Mouse (Mus musculus) inflammation-experienced regulatory T-cells, adult 16 weeks (primary cell): ENCODE results near the gene Gpr61. TPM values are rescaled to one million over a fixed set of nuclear protein-coding genes. Genes with fewer than 3 reads are reported as not detected.

Source experiments
- polyA plus RNA-seq: library from polyadenylated mRNA; unstranded; fragments of 100-300 nt; shearing (Covaris generic); gene quantifications from one replicate; pipeline ENCODE4 v1.2.1, GENCODE M21; 2017

Gene Gpr61
- polyA plus RNA-seq, result not detected

DNA sequence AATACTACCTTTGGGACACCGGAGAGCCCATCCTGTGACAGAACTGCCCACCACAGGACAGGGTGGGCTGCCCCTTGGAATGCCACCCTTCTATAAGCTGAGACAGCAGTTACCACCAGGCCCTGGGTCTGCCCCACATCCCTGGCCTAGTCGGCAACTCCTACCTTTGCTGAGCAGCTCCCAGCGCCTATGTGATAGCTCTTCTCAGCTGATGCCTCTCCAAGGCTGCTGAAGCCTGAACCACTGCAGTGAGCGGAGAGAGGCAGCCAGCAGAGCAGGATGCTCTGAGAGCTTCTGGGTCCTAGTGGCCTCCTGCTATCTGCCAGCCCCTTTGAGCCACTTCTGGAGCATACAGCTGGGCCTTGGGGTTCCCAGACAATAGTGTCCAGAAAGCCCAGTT is at the start of gene Gpr61:
TSS of gene Gpr61 (minus strand) at position 227 of the 400 bp plus-strand sequence.

DNA sequence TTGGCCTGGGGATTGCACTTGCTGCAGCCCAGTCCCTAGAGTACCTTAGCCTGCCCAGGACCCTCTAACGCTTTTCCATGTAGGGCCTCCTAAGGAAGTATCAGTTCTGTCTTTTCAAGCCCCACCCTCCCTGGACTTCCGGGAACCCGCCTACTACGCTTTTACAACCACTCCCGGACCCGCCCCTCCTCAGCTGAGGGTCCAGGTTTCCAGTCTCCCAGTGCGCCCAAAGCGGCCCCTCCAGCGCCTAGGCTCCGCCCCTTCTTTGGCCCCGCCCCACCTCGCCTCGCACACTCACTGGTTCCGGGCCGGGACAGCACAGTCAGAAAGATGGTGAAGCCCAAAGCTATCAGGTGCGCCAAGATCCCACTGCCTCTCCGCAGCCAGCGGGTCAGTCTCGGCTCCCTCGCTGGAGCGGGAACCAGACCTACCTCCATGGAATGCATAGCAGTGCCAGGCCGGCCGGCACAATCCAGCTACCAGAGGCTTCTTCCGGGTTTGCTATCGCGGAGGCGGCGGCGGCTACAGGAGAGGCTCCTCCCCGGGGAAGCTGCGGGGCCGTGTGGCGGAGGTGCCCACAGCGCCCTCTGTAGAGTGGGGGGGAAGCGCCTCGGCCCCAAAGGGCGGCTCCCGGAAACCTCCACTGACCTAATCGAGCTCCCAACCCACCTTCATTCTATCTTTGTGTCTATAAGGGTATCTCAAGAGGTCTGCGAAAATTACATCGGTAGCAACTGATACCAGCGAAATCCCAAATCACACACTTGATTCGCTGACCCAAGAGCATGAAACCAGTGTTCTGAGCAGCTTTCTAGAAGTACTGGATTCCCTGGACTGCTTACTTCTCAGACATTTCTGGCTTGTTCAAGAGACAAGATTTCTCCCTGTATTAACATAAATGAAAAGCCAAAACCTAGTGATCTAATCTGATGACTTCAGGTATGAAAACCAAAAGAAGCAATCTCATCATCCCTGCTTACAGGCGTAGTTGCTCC is 45.9 kb upstream of the Gpr61 start, which contains the start of gene Cyb561d1:
TSS of gene Cyb561d1 (minus strand) at position 884 of the 995 bp plus-strand sequence.

DNA sequence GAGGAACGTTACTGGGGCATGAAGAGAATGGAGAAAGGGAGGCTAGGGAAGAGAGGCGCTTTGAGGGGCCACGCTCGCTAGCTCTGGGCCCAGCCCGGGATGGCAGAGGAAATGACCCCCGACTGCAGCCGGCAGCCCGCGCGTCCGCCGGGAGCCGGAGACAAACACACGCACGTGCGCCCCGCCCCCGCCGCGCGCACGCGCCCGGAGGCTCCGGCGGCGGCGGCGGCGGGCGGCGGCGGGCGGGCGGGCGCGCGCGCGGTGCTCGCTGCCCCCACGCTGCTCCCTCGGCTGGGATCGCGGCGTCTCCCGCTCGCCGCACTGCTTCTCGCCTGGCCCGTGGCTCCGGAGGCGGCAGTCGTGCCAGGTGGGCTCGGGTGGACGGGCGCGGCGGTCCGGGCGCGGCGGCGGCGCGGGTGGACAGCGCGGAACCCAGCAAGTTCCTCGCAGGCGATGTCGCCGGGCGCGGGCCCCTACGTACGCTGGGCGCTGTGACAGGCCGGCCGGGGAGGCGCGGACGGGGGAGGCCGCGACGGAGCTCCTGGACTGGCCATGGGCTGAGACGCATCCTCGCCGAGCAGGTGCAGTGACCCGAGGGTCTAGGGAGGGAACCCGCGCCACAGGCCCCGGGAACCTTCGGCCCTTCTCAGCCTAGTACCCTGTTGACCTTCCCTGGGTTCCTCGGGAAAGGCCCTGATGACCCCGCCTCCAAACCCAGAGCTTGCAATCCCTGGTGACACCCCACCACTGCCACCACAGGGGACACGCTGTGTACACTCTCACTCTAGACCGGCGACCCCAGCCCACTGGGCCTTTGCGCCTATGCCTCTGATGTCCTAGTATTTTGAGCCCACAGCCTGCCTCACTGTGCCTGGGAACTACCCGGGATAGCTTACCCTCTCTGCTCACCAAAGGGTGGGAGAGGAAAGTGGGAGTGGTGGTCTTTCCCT is 31.7 kb upstream of the Gpr61 start, which contains the start of gene Amigo1:
TSS of gene Amigo1 (plus strand) at position 238 of the 950 bp plus-strand sequence.

DNA sequence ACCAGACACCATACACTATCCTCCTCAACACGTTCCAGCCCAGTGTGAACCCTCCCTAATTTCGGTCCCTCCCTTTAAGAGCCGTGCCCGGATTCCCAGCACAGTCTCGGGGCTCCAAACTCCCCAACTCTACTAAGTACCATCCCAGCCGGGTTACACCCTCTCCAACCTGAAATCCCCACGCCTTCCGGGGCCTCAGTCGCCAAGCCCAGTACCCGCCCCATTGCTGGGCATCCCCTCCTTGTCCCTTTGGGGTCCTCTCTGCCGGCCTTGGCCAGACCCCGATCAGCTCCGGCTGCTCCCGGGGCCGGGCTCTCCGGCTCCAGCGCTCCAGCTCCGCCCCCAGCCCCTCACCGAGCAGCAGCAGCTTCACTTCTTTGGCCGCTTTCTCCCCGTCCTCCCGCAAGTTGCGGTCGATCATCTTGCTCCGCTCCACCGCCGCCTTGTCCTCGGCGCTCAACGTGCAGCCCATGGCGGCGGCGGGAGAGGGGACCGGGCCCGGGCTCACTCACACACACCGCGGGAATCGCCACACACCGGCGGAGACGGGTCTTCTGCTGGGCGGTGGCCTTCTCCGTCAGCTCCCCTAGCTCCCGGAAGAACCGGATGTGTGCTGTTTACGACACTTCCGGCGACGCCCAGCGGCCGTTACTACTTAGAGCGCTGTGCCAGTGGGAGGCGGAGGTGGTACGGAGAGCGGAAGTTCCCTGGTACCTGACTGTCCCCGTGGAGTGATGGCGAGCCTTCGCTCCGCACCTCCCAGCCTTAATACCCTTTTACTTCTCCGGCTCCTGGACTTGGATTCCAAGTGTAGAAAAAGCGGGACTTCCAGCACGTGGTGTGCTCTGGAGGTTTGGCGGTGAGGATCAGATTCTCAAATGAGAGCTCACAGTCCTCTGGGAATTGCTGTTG is 8.9 kb downstream of the Gpr61 start, which contains the start of gene Gnai3:
TSS of gene Gnai3 (minus strand) at position 613 of the 912 bp plus-strand sequence.

Other genes with a start within 250 kb of the Gpr61 start
- gene Gstm7, start 223.1 kb downstream of the Gpr61 start, polyA plus RNA-seq, result 0.78 TPM
- not detected for gene Gstm6, start 211.1 kb downstream of the Gpr61 start, polyA plus RNA-seq
- not detected for gene Gstm3, start 185.6 kb downstream of the Gpr61 start, polyA plus RNA-seq
- not detected for gene Gstm2, start 168.4 kb downstream of the Gpr61 start, polyA plus RNA-seq
- 4.3 TPM for gene Gstm1, start 136.9 kb downstream of the Gpr61 start, polyA plus RNA-seq
- 10.0 TPM for gene Gstm4, start 110.0 kb downstream of the Gpr61 start, polyA plus RNA-seq
- 71.3 TPM for gene Ampd2, start 68.2 kb downstream of the Gpr61 start, polyA plus RNA-seq
- gene Gnat2, start 62.1 kb downstream of the Gpr61 start, polyA plus RNA-seq, result not detected
- gene Gnai3, start 8.7 kb downstream of the Gpr61 start, polyA plus RNA-seq, result 238 TPM
- 0.33 TPM for gene Amigo1, start 31.5 kb upstream of the Gpr61 start, polyA plus RNA-seq
- 29.4 TPM for gene Cyb561d1, start 46.3 kb upstream of the Gpr61 start, polyA plus RNA-seq
- gene Atxn7l2, start 56.1 kb upstream of the Gpr61 start, polyA plus RNA-seq, result 9.8 TPM
- gene Sypl2, start 71.8 kb upstream of the Gpr61 start, polyA plus RNA-seq, result not detected
- 143 TPM for gene Psma5, start 102.0 kb upstream of the Gpr61 start, polyA plus RNA-seq
- 0.10 TPM for gene Sort1, start 129.2 kb upstream of the Gpr61 start, polyA plus RNA-seq
- not detected for gene Mybphl, start 210.0 kb upstream of the Gpr61 start, polyA plus RNA-seq
- 1.4 TPM for gene Psrc1, start 229.0 kb upstream of the Gpr61 start, polyA plus RNA-seq